Mouse (Mus musculus): ENCODE measurements around the gene Olfr777.
"Not testable (repeated sequence)": the region's sequence is repeated elsewhere in the genome, so short reads cannot be mapped to it uniquely, and the experiment has no call there.

The Olfr777 gene

DNA sequence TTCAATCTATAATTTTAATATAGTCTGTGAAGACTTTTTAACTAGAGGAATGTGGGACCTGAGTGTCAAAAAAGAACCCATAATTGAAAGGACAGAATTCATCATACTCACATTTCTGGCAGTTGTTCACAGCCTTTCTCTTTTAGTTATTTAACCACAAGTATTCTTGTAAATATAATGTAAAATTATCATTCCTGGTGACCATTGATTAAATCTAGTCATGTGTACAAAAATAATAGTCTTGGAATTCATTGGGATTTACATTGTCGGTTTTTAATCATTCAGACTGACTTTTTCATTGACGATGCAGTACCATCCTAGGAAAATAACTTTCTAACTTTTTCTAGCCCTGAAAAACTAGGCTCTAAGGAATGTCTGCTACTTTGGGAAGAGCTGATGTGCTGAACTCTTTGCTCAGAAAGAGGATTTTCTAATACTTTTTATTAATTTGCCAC lies at the start of gene Olfr777:
Olfr777 (minus strand) TSS at position 405 of the 455 bp plus-strand sequence.
- DNase-seq: no peak

GRCm38 (mm10) chr10:129317817-129318216 lies 46.5 kb upstream of the Olfr777 start, which contains the start of gene Olfr780:
Olfr780 (plus strand) TSS chr10:129318117.
- DNase-seq: no peak

GRCm38 (mm10) chr10:129313521-129313920 lies 42.2 kb upstream of the Olfr777 start:
- not testable (repeated sequence) for DNase-seq

GRCm38 (mm10) chr10:129312973-129313372 lies 41.7 kb upstream of the Olfr777 start:
- not testable (repeated sequence) for DNase-seq

GRCm38 (mm10) chr10:129258827-129259226 lies 12.5 kb downstream of the Olfr777 start, which contains the start of gene Olfr776:
Olfr776 (plus strand) TSS chr10:129259127.
- no peak for DNase-seq

GRCm38 (mm10) chr10:129248112-129248511 lies 23.2 kb downstream of the Olfr777 start, which contains the start of gene Olfr775:
Olfr775 (plus strand) TSS chr10:129248412.
- no peak for DNase-seq

DNA sequence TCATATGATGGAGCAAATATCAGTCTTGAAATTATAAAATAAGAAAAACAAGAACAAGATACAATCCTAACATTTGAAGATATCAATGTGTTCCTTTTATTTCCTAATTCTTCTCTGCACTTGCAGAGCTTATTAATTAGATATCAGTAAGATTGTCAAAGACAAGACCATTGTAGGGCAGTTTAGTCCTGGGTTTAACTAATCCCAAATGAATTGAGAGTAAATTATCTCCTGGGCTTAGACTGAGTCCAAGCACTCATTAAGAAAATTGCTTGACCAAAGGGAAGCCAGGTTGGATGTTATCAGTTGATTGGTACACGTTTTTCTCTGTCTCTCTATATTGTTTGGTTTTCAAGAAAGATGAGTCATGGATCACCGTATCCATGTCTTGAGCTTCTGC lies 35.4 kb downstream of the Olfr777 start, which contains the start of gene Olfr774:
Olfr774 (plus strand) TSS at position 301 of the 400 bp plus-strand sequence.
- DNase-seq: no peak

DNA sequence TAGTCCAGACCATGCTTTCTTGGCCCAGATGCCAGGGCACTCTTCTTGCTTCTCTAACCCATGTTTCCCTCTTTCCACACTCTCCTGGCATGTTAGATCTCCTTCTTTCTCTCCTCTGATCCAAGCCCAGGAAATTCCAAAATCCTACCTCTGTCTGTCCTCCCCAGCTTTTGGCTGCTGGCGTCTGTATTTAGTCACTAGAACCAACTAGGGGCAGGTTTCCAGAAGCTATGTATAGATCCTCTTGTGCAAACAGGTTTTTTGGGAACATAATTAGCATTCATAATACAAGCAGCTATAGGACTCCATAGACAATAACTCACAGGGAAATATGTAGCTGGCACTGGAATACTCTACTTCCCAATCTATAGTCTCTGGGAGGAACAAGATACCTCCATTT lies 40.5 kb downstream of the Olfr777 start:
- no peak for DNase-seq
